Mouse (Mus musculus): ENCODE results near the gene Slc22a29.
"Not testable (repeated sequence)": the region's sequence is repeated elsewhere in the genome, so short reads cannot be mapped to it uniquely, and the experiment has no call there.

Gene Slc22a29

GRCm38 (mm10) chr19:8218800-8219199 is at the start of gene Slc22a29:
TSS of gene Slc22a29 (minus strand) at chr19:8218900.
- in situ Hi-C loops (cut with MboI, MseI) = no loop called here

GRCm38 (mm10) chr19:8265324-8265723 is 46.6 kb upstream of the Slc22a29 start:
- in situ Hi-C loops (cut with MboI, MseI) = no loop called here

GRCm38 (mm10) chr19:8252705-8253037 is 34.0 kb upstream of the Slc22a29 start:
- in situ Hi-C loops (cut with MboI, MseI) = no loop called here

- in situ Hi-C loops (cut with MboI, MseI) = no loop called here
Observed at GRCm38 (mm10) chr19:8251896-8252704, 33.4 kb upstream of the Slc22a29 start.

- in situ Hi-C loops (cut with MboI, MseI) = no loop called here
Observed at GRCm38 (mm10) chr19:8228916-8229315, 10.2 kb upstream of the Slc22a29 start.

- in situ Hi-C loops (cut with MboI, MseI) = no loop called here
Observed at GRCm38 (mm10) chr19:8148787-8149523, 69.7 kb downstream of the Slc22a29 start.

GRCm38 (mm10) chr19:8142716-8143115 is 76.0 kb downstream of the Slc22a29 start:
- in situ Hi-C loops (cut with MboI, MseI) = not testable (repeated sequence)

GRCm38 (mm10) chr19:8134127-8134841 is 84.4 kb downstream of the Slc22a29 start:
- in situ Hi-C loops (cut with MboI, MseI) = not testable (repeated sequence)

GRCm38 (mm10) chr19:8131881-8132280 is 86.8 kb downstream of the Slc22a29 start, which contains the start of gene Slc22a28:
TSS of gene Slc22a28 (minus strand) at chr19:8131982.
- in situ Hi-C loops (cut with MboI, MseI) = not testable (repeated sequence)

Measured in T-helper 1 cell (primary cell).